Mouse (Mus musculus): ENCODE results near the gene Fbxo33.

DNA sequence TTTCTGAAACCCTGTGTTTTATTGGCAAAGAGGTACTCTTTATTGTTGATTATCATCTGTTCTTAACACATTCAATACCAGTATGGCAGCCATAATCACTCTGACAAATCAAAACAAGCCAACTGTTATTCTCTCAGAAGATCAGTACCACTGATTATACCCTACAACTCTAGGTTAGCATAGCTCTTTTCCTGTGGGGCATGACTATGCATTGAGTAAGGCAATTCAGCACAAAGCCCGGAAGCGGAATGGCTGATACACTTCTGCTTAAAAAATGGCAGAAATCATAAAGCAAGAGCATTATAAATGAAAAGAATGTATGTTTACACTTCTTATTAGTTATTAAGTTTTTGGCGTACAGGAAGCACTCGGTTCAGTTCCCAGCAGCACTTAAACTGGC lies 3.3 kb downstream of the Fbxo33 start:
- TF ChIP-seq MYC (IDR thresholded peaks at IDR 0.05; ENCODE audit: low read depth, low read length) (no peak), CTCF (conservative IDR thresholded peaks at IDR 0.05 in 1 of 2, IDR thresholded peaks at IDR 0.05 in 1 of 2; ENCODE audit: low read depth in 2 of 2, low read length in 2 of 2) (no peak), MAFK (IDR thresholded peaks at IDR 0.05; ENCODE audit: insufficient replicate concordance, low read length) (no peak), POLR2A (IDR thresholded peaks at IDR 0.05; ENCODE audit: low read depth, low read length) (no peak), JUN (IDR thresholded peaks at IDR 0.05; ENCODE audit: insufficient read depth, low read depth, low read length) (no peak), MEF2A (IDR thresholded peaks at IDR 0.05; ENCODE audit: borderline replicate concordance, low read depth, low read length) (no peak), ZMIZ1 (IDR thresholded peaks at IDR 0.05; ENCODE audit: low read depth, low read length) (no peak), POLR2AphosphoS2 (IDR thresholded peaks at IDR 0.05; ENCODE audit: low read depth, low read length) (no peak), SIN3A (IDR thresholded peaks at IDR 0.05; ENCODE audit: low read length) (no peak), JUND (conservative IDR thresholded peaks at IDR 0.05; ENCODE audit: low read depth, low read length) (no peak), EP300 (IDR thresholded peaks at IDR 0.05; ENCODE audit: low read length) (no peak)
